Mouse (Mus musculus) large intestine, adult 2 months (tissue): Measurements from ENCODE around the gene Gucy1a1. TPM values are rescaled to one million over a fixed set of nuclear protein-coding genes. Genes with fewer than 3 reads are reported as not detected.
"Not testable (repeated sequence)": the region's sequence is repeated elsewhere in the genome, so short reads cannot be mapped to it uniquely, and the experiment has no call there.

Experiments
- DNase-seq: peaks from one replicate; pipeline ENCODE4 v3.0.0-alpha.2; 2012; ENCODE audit warnings: low read depth, low spot score
- WGBS: fragments of 180-500 bp; shearing (Covaris S2); methylation state at CpG from one replicate; pipeline ENCODE4 v1.1.7; 2018; 5-methylcytosine and 5-hydroxymethylcytosine counted together
- polyA plus RNA-seq: library from polyadenylated mRNA; depleted of rRNA; stranded (reverse); fragments of >200 nt; gene quantifications from 2 replicates; pipeline ENCODE4 v1.2.3, GENCODE M21; 2012; rRNA removed

Gene Gucy1a1
- polyA plus RNA-seq = 4.2 and 7.0 TPM in 2 replicates

GRCm38 (mm10) chr3:82145126-82145901 lies at the start of gene Gucy1a1:
TSS of gene Gucy1a1 (minus strand) at chr3:82145789.
- WGBS = 3% methylated on average over 36 of the region's 36 CpGs
- no peak for DNase-seq

- 64% methylated on average over 1 of the region's 1 CpGs for WGBS
- DNase-seq = no peak
These were observed 46.1 kb upstream of the Gucy1a1 start for GRCm38 (mm10) chr3:82191559-82192245.

- DNase-seq = peak; percentile 22
- WGBS = 55% methylated on average over 9 of the region's 9 CpGs
These were observed 40.0 kb upstream of the Gucy1a1 start for GRCm38 (mm10) chr3:82185626-82186025.

GRCm38 (mm10) chr3:82181500-82181899 lies 35.9 kb upstream of the Gucy1a1 start:
- DNase-seq = no peak

GRCm38 (mm10) chr3:82180253-82180652 lies 34.7 kb upstream of the Gucy1a1 start:
- 61% methylated on average over 3 of the region's 3 CpGs for WGBS
- DNase-seq = no peak

- no peak for DNase-seq
- WGBS = 68% methylated on average over 1 of the region's 1 CpGs
These were observed 29.9 kb upstream of the Gucy1a1 start for GRCm38 (mm10) chr3:82175501-82175900.

GRCm38 (mm10) chr3:82167064-82167463 lies 21.5 kb upstream of the Gucy1a1 start:
- 55% methylated on average over 2 of the region's 2 CpGs for WGBS
- no peak for DNase-seq

- WGBS = 84% methylated on average over 2 of the region's 2 CpGs
- DNase-seq = no peak
These were observed 20.3 kb upstream of the Gucy1a1 start for GRCm38 (mm10) chr3:82165937-82166336.

GRCm38 (mm10) chr3:82162992-82163391 lies 17.4 kb upstream of the Gucy1a1 start:
- WGBS = 94% methylated on average over 1 of the region's 1 CpGs
- DNase-seq = not testable (repeated sequence)

- DNase-seq = no peak
These were observed 389 bp upstream of the Gucy1a1 start for GRCm38 (mm10) chr3:82145978-82146377.

GRCm38 (mm10) chr3:82144725-82145125 lies 864 bp downstream of the Gucy1a1 start:
- WGBS = 8% methylated on average over 14 of the region's 14 CpGs
- DNase-seq = no peak

- DNase-seq = no peak
- 51% methylated on average over 5 of the region's 5 CpGs for WGBS
These were observed 4.8 kb downstream of the Gucy1a1 start for GRCm38 (mm10) chr3:82140781-82141180.

- no peak for DNase-seq
- WGBS = 42% methylated on average over 13 of the region's 13 CpGs
These were observed 7.5 kb downstream of the Gucy1a1 start for GRCm38 (mm10) chr3:82138002-82138667.

GRCm38 (mm10) chr3:82135483-82135882 lies 10.1 kb downstream of the Gucy1a1 start:
- no peak for DNase-seq
- 59% methylated on average over 1 of the region's 1 CpGs for WGBS

GRCm38 (mm10) chr3:82129258-82129657 lies 16.3 kb downstream of the Gucy1a1 start:
- DNase-seq = no peak
- WGBS = 59% methylated on average over 1 of the region's 1 CpGs

- 71% methylated on average over 1 of the region's 1 CpGs for WGBS
- no peak for DNase-seq
These were observed 21.0 kb downstream of the Gucy1a1 start for GRCm38 (mm10) chr3:82124567-82124966.

GRCm38 (mm10) chr3:82118916-82119315 lies 26.7 kb downstream of the Gucy1a1 start:
- 86% methylated on average over 1 of the region's 1 CpGs for WGBS

GRCm38 (mm10) chr3:82112439-82112838 lies 33.1 kb downstream of the Gucy1a1 start:
- DNase-seq = no peak
- WGBS = 50% methylated on average over 2 of the region's 2 CpGs

More at GRCm38 (mm10) chr3:82118916-82119315, 26.7 kb downstream of the Gucy1a1 start:
- no peak for DNase-seq

GRCm38 (mm10) chr3:82111986-82112385 lies 33.6 kb downstream of the Gucy1a1 start:
- 52% methylated on average over 3 of the region's 3 CpGs for WGBS

GRCm38 (mm10) chr3:82108951-82109350 lies 36.6 kb downstream of the Gucy1a1 start:
- WGBS = 76% methylated on average over 15 of the region's 15 CpGs
- no peak for DNase-seq

More at GRCm38 (mm10) chr3:82111986-82112385, 33.6 kb downstream of the Gucy1a1 start:
- no peak for DNase-seq
